In genomic region chr19:53942342-53942741, GRCm38 (mm10) we compare ENCODE assay signal across 12 mouse cellular contexts. TPM values are rescaled to one million over a fixed set of nuclear protein-coding genes. Genes with fewer than 3 reads are reported as not detected.
DNase-seq lines count a peak whose midpoint lies in the region; ATAC-seq and TF ChIP-seq lines count a peak whose summit lies in the region.
"Had no signal": no experiment of that assay in that cellular context is flagged by ENCODE, and none has a peak within 500 bp of the region (broad histone marks: within the 10 kb centered on the region; RNA-seq: fewer than 3 reads in every experiment).

No protein-coding gene starts in this region.

- H3K4me3 ChIP-seq in intestine, postnatal 0 days (ENCODE audit: low read depth, low read length), result no peak overlapping the region
- no peak overlapping the region for H3K4me3 ChIP-seq in intestine, embryonic 15.5 days (replicated peaks)
- no peak overlapping the region for H3K4me3 ChIP-seq in macrophage (ENCODE audit: inconsistent target)

- peaks cover 11% of the 10 kb centered on the region; the same call in 1 of the 2 replicates for H3K36me3 ChIP-seq in intestine, postnatal 0 days (ENCODE audit: control insufficient read depth, insufficient read depth)
- H3K36me3 ChIP-seq in intestine, embryonic 15.5 days, result no peaks in the 10 kb centered on the region
- H3K36me3 ChIP-seq in macrophage (ENCODE audit: inconsistent target), result peaks cover 10% of the 10 kb centered on the region; the same call in 1 of the 2 replicates

- no peak for TF ChIP-seq CTCF in intestine, postnatal 0 days (IDR thresholded peaks at IDR 0.05; ENCODE audit: low read depth)

- H3K4me2 ChIP-seq in intestine, postnatal 0 days (replicated peaks; ENCODE audit: low read depth), result no peak overlapping the region
- H3K4me2 ChIP-seq in intestine, embryonic 15.5 days (replicated peaks), result no peak overlapping the region

- peaks cover 3% of the 10 kb centered on the region; the same call in 1 of the 2 replicates for H3K4me1 ChIP-seq in intestine, postnatal 0 days (replicated peaks; ENCODE audit: control insufficient read depth, insufficient read depth, low read length)
- peaks cover 6% of the 10 kb centered on the region; the same call in 1 of the 2 replicates for H3K4me1 ChIP-seq in intestine, embryonic 15.5 days (replicated peaks)

- H3K79me2 ChIP-seq in macrophage (ENCODE audit: inconsistent target), result peaks cover 38% of the 10 kb centered on the region

- no peak for ATAC-seq in intestine, postnatal 0 days
- no peak for ATAC-seq in intestine, embryonic 15.5 days

- no peaks in the 10 kb centered on the region for H3K27me3 ChIP-seq in intestine, postnatal 0 days (replicated peaks; ENCODE audit: control insufficient read depth, insufficient read depth, low read length)
- no peaks in the 10 kb centered on the region for H3K27me3 ChIP-seq in intestine, embryonic 15.5 days (replicated peaks)
- H3K27me3 ChIP-seq: limb, embryonic 13.5 days had no signal

- no peak overlapping the region for H3K27ac ChIP-seq in intestine, postnatal 0 days (ENCODE audit: low read depth, low read length)
- H3K27ac ChIP-seq in intestine, embryonic 15.5 days, result no peak overlapping the region
- H3K27ac ChIP-seq in macrophage, result peak overlapping the region; percentile 78; the same call in 1 of the 2 replicates
- H3K27ac ChIP-seq: limb, embryonic 13.5 days had no signal

- peak; percentile 43 for DNase-seq in NIH3T3 (ENCODE audit: low read depth)
- DNase-seq in gonadal fat pad, adult 2 months (ENCODE audit: low read depth), result peak; percentile 84
- DNase-seq in layer of hippocampus, postnatal 36 days, result no peak
- DNase-seq in kidney, adult 8-10 months, result no peak
- DNase-seq in cerebellum, postnatal 25 days, result no peak
- DNase-seq: heart, adult 18-20 months; spleen, adult 18-20 months; thymus, adult 2 months had no signal

- 89% methylated on average over 2 of the region's 2 CpGs for WGBS in intestine, postnatal 0 days
- WGBS in intestine, embryonic 15.5 days, result 90% methylated on average over 2 of the region's 2 CpGs
- WGBS in macrophage (ENCODE audit: missing documents), result 73% methylated on average over 2 of the region's 2 CpGs

- H3K9me3 ChIP-seq in intestine, postnatal 0 days (ENCODE audit: control insufficient read depth), result no peaks in the 10 kb centered on the region
- no peaks in the 10 kb centered on the region for H3K9me3 ChIP-seq in intestine, embryonic 15.5 days
- H3K9me3 ChIP-seq: limb, embryonic 13.5 days had no signal

- H3K9ac ChIP-seq in intestine, postnatal 0 days (ENCODE audit: low read depth, low read length), result 0 out of 2 replicates have a peak overlapping the region, but pooled peaks have one; percentile 7
- no peak overlapping the region for H3K9ac ChIP-seq in intestine, embryonic 15.5 days
- H3K9ac ChIP-seq: limb, embryonic 13.5 days had no signal

RNA-seq across cellular contexts. Expression of gene Shoc2, which starts 1.8 kb away (rescaled TPM):
- 26.1 and 33.3 TPM in 2 replicates for polyA plus RNA-seq in intestine, postnatal 0 days (2015; fragmentation: Nextera tagmentation; extraction: Ambion mirVana)
- 37.5 and 42.9 TPM in 2 replicates for polyA plus RNA-seq in intestine, embryonic 15.5 days (2015; fragmentation: Nextera tagmentation; extraction: Ambion mirVana)
- polyA plus RNA-seq in gonadal fat pad, adult 2 months (2012; rRNA removed), result 17.9 and 20.4 TPM in 2 replicates
- 100 to 1,000 TPM in 2 of 26 experiments, 10 to 100 TPM in 24; 33.5 to 123 (median 48.3) TPM for total RNA-seq in macrophage (2018; cell fraction: chromatin; rRNA removed)
- total RNA-seq in macrophage (2018; cell fraction: cytosol; rRNA removed), result 10 to 100 TPM; 30.6 to 51.9 (median 39.8) TPM
- total RNA-seq in macrophage (2018; cell fraction: nucleus; rRNA removed), result 100 to 1,000 TPM in 1 of 26 experiments, 10 to 100 TPM in 25; 36.2 to 109 (median 50.6) TPM
- polyA plus RNA-seq in macrophage (2018), result 23.0 to 34.4 TPM (median 31.5 TPM) in 3 replicates
- total RNA-seq in layer of hippocampus, postnatal 36 days (2021), result 10 to 100 TPM; 51.8 to 52.1 TPM

RNA-seq across cellular contexts. Expression of gene Bbip1, which starts 2.1 kb away (rescaled TPM):
- 71.7 and 75.7 TPM in 2 replicates for polyA plus RNA-seq in intestine, postnatal 0 days (2015; fragmentation: Nextera tagmentation; extraction: Ambion mirVana)
- polyA plus RNA-seq in intestine, embryonic 15.5 days (2015; fragmentation: Nextera tagmentation; extraction: Ambion mirVana), result 73.3 and 79.2 TPM in 2 replicates
- 8.5 and 10.0 TPM in 2 replicates for polyA plus RNA-seq in gonadal fat pad, adult 2 months (2012; rRNA removed)
- 10 to 100 TPM; 18.4 to 53.7 (median 36.8) TPM for total RNA-seq in macrophage (2018; cell fraction: chromatin; rRNA removed)
- total RNA-seq in macrophage (2018; cell fraction: cytosol; rRNA removed), result 10 to 100 TPM; 45.6 to 84.6 (median 58.3) TPM
- 10 to 100 TPM; 18.7 to 58.6 (median 39.5) TPM for total RNA-seq in macrophage (2018; cell fraction: nucleus; rRNA removed)
- polyA plus RNA-seq in macrophage (2018), result 49.1 to 71.9 TPM (median 71.7 TPM) in 3 replicates
- total RNA-seq in layer of hippocampus, postnatal 36 days (2021), result 10 to 100 TPM; 58.6 to 58.8 TPM

RNA-seq across cellular contexts. Expression of gene Pdcd4, which starts 50.3 kb away (rescaled TPM):
- 65.5 and 75.2 TPM in 2 replicates for polyA plus RNA-seq in intestine, postnatal 0 days (2015; fragmentation: Nextera tagmentation; extraction: Ambion mirVana)
- 65.1 and 73.7 TPM in 2 replicates for polyA plus RNA-seq in intestine, embryonic 15.5 days (2015; fragmentation: Nextera tagmentation; extraction: Ambion mirVana)
- 12.4 and 21.3 TPM in 2 replicates for polyA plus RNA-seq in gonadal fat pad, adult 2 months (2012; rRNA removed)
- 10 to 100 TPM in 5 of 26 experiments, 1 to 10 TPM in 15, under 1 TPM in 5, not detected in 1; 0.54 to 19.1 (median 3.5) TPM for total RNA-seq in macrophage (2018; cell fraction: chromatin; rRNA removed)
- total RNA-seq in macrophage (2018; cell fraction: cytosol; rRNA removed), result 10 to 100 TPM in 13 of 26 experiments, 1 to 10 TPM in 13; 4.7 to 28.2 (median 10.0) TPM
- 10 to 100 TPM in 5 of 26 experiments, 1 to 10 TPM in 21; 1.9 to 18.8 (median 5.5) TPM for total RNA-seq in macrophage (2018; cell fraction: nucleus; rRNA removed)
- 3.8 to 15.6 TPM (median 13.3 TPM) in 3 replicates for polyA plus RNA-seq in macrophage (2018)
- 100 to 1,000 TPM; 115 to 125 TPM for total RNA-seq in layer of hippocampus, postnatal 36 days (2021)

Comparison
In these comparisons a context has a peak if more than half of its experiments do, and no peak if none do; other contexts are left out.
1. DNase-seq: peak in NIH3T3 (single experiment) and gonadal fat pad, adult 2 months (single experiment); none in layer of hippocampus, postnatal 36 days (0 of 2), kidney, adult 8-10 months (0 of 2) and cerebellum, postnatal 25 days (0 of 2).